Mouse (Mus musculus): ENCODE measurements around the gene Syce2. TPM values are rescaled to one million over a fixed set of nuclear protein-coding genes. Genes with fewer than 3 reads are reported as not detected.

The Syce2 gene
- polyA plus RNA-seq, 1 experiment from 2014 or later: 25.2 TPM

GRCm38 (mm10) chr8:84911854-84912253 is 39.9 kb downstream of the Syce2 start:
- Histone ChIP-seq H3K4me2 (ENCODE audit: low read length) (no peak overlapping the region), H3K4me3 (ENCODE audit: control insufficient read depth in 1 of 2, insufficient read depth in 1 of 2, low read depth in 1 of 2, low read length in 2 of 2) (no peak overlapping the region), H3K9me3 (ENCODE audit: control insufficient read depth, low read length) (peaks cover 5% of the 10 kb centered on the region), H3K9ac (ENCODE audit: low read length) (no peak overlapping the region), H3K4me1 (ENCODE audit: control insufficient read depth in 2 of 2, insufficient read depth in 2 of 2, low read length in 2 of 2) (peaks cover 4 to 11% of the 10 kb centered on the region in 2 experiments; a peak in 2 of 4 replicates), H3K27ac (replicated peaks in 1 of 2; ENCODE audit: control insufficient read depth in 1 of 2, insufficient read depth in 1 of 2, low read depth in 2 of 2, low read length in 2 of 2) (no peak overlapping the region), H3K27me3 (ENCODE audit: control insufficient read depth, insufficient read depth, low read length) (peaks cover 66% of the 10 kb centered on the region), H3K36me3 (ENCODE audit: control insufficient read depth, insufficient read depth, low read length) (no peaks in the 10 kb centered on the region)
- no peak for ATAC-seq (ENCODE audit: insufficient number of reproducible peaks, insufficient read depth, low FRiP score, low read depth)
- 75% methylated on average over 9 of the region's 9 CpGs for WGBS

GRCm38 (mm10) chr8:84912391-84912790 is 40.5 kb downstream of the Syce2 start:
- Histone ChIP-seq H3K4me1 (ENCODE audit: control insufficient read depth in 2 of 2, insufficient read depth in 2 of 2, low read length in 2 of 2) (peaks cover 4 to 11% of the 10 kb centered on the region in 2 experiments; a peak in 2 of 4 replicates), H3K36me3 (ENCODE audit: control insufficient read depth, insufficient read depth, low read length) (no peaks in the 10 kb centered on the region), H3K4me3 (ENCODE audit: control insufficient read depth in 1 of 2, insufficient read depth in 1 of 2, low read depth in 1 of 2, low read length in 2 of 2) (peak overlapping the region; percentile 45 to 49; a peak in 3 of 4 replicates), H3K4me2 (ENCODE audit: low read length) (peak overlapping the region; percentile 87), H3K9ac (ENCODE audit: low read length) (peak overlapping the region; percentile 52), H3K27me3 (ENCODE audit: control insufficient read depth, insufficient read depth, low read length) (peaks cover 67% of the 10 kb centered on the region), H3K9me3 (ENCODE audit: control insufficient read depth, low read length) (peaks cover 5% of the 10 kb centered on the region), H3K27ac (replicated peaks in 1 of 2; ENCODE audit: control insufficient read depth in 1 of 2, insufficient read depth in 1 of 2, low read depth in 2 of 2, low read length in 2 of 2) (no peak overlapping the region)
- ATAC-seq (ENCODE audit: insufficient number of reproducible peaks, insufficient read depth, low FRiP score, low read depth): no peak
- WGBS: 15% methylated on average over 27 of the region's 27 CpGs

GRCm38 (mm10) chr8:84912895-84913501 is 41.1 kb downstream of the Syce2 start:
- Histone ChIP-seq H3K9me3 (ENCODE audit: control insufficient read depth, low read length) (peaks cover 5% of the 10 kb centered on the region), H3K9ac (ENCODE audit: low read length) (peak overlapping the region; percentile 52), H3K4me2 (ENCODE audit: low read length) (peak overlapping the region; percentile 87), H3K27me3 (ENCODE audit: control insufficient read depth, insufficient read depth, low read length) (peaks cover 71% of the 10 kb centered on the region), H3K4me1 (ENCODE audit: control insufficient read depth in 2 of 2, insufficient read depth in 2 of 2, low read length in 2 of 2) (peaks cover 3 to 11% of the 10 kb centered on the region in 2 experiments; a peak in 2 of 4 replicates), H3K4me3 (ENCODE audit: control insufficient read depth in 1 of 2, insufficient read depth in 1 of 2, low read depth in 1 of 2, low read length in 2 of 2) (peak overlapping the region; percentile 45 to 49), H3K27ac (replicated peaks in 1 of 2; ENCODE audit: control insufficient read depth in 1 of 2, insufficient read depth in 1 of 2, low read depth in 2 of 2, low read length in 2 of 2) (no peak overlapping the region), H3K36me3 (ENCODE audit: control insufficient read depth, insufficient read depth, low read length) (no peaks in the 10 kb centered on the region)
- peak; percentile 55; the same call in 1 of the 2 replicates for ATAC-seq (ENCODE audit: insufficient number of reproducible peaks, insufficient read depth, low FRiP score, low read depth)
- WGBS: 2% methylated on average over 55 of the region's 55 CpGs

- Histone ChIP-seq H3K4me3 (ENCODE audit: control insufficient read depth in 1 of 2, insufficient read depth in 1 of 2, low read depth in 1 of 2, low read length in 2 of 2) (peak overlapping the region; percentile 45 to 49), H3K9ac (ENCODE audit: low read length) (peak overlapping the region; percentile 52), H3K27me3 (ENCODE audit: control insufficient read depth, insufficient read depth, low read length) (peaks cover 76% of the 10 kb centered on the region), H3K4me1 (ENCODE audit: control insufficient read depth in 2 of 2, insufficient read depth in 2 of 2, low read length in 2 of 2) (peaks cover 2 to 11% of the 10 kb centered on the region in 2 experiments; a peak in 2 of 4 replicates), H3K4me2 (ENCODE audit: low read length) (peak overlapping the region; percentile 87), H3K36me3 (ENCODE audit: control insufficient read depth, insufficient read depth, low read length) (no peaks in the 10 kb centered on the region), H3K27ac (replicated peaks in 1 of 2; ENCODE audit: control insufficient read depth in 1 of 2, insufficient read depth in 1 of 2, low read depth in 2 of 2, low read length in 2 of 2) (no peak overlapping the region), H3K9me3 (ENCODE audit: control insufficient read depth, low read length) (peaks cover 5% of the 10 kb centered on the region)
- no peak for ATAC-seq (ENCODE audit: insufficient number of reproducible peaks, insufficient read depth, low FRiP score, low read depth)
- WGBS: 11% methylated on average over 9 of the region's 9 CpGs
Observed at GRCm38 (mm10) chr8:84913502-84913900, 41.6 kb downstream of the Syce2 start.

- Histone ChIP-seq H3K4me1 (ENCODE audit: control insufficient read depth in 2 of 2, insufficient read depth in 2 of 2, low read length in 2 of 2) (peaks cover under 1 to 8% of the 10 kb centered on the region in 2 experiments; a peak in 2 of 4 replicates), H3K4me2 (ENCODE audit: low read length) (no peak overlapping the region), H3K9ac (ENCODE audit: low read length) (no peak overlapping the region), H3K4me3 (ENCODE audit: control insufficient read depth in 1 of 2, insufficient read depth in 1 of 2, low read depth in 1 of 2, low read length in 2 of 2) (peak overlapping the region in 1 of 2 experiments; percentile 45; a peak in 1 of 4 replicates), H3K27me3 (ENCODE audit: control insufficient read depth, insufficient read depth, low read length) (peaks cover 80% of the 10 kb centered on the region), H3K27ac (replicated peaks in 1 of 2; ENCODE audit: control insufficient read depth in 1 of 2, insufficient read depth in 1 of 2, low read depth in 2 of 2, low read length in 2 of 2) (no peak overlapping the region), H3K9me3 (ENCODE audit: control insufficient read depth, low read length) (peaks cover 5% of the 10 kb centered on the region), H3K36me3 (ENCODE audit: control insufficient read depth, insufficient read depth, low read length) (no peaks in the 10 kb centered on the region)
- ATAC-seq (ENCODE audit: insufficient number of reproducible peaks, insufficient read depth, low FRiP score, low read depth): no peak
- WGBS: 33% methylated on average over 4 of the region's 4 CpGs
Observed at GRCm38 (mm10) chr8:84913960-84914359, 42.0 kb downstream of the Syce2 start.

- peaks cover 5% of the 10 kb centered on the region for H3K9me3 ChIP-seq (ENCODE audit: control insufficient read depth, low read length)
- no peak overlapping the region for H3K9ac ChIP-seq (ENCODE audit: low read length)
- peaks cover 74% of the 10 kb centered on the region for H3K27me3 ChIP-seq (ENCODE audit: control insufficient read depth, insufficient read depth, low read length)
- H3K4me2 ChIP-seq (ENCODE audit: low read length): no peak overlapping the region
- no peak for ATAC-seq (ENCODE audit: insufficient number of reproducible peaks, insufficient read depth, low FRiP score, low read depth)
- H3K4me1 ChIP-seq (ENCODE audit: control insufficient read depth in 2 of 2, insufficient read depth in 2 of 2, low read length in 2 of 2): peaks cover 0 to 6% of the 10 kb centered on the region in 2 experiments; a peak in 2 of 4 replicates
- 85% methylated on average over 8 of the region's 8 CpGs for WGBS
- no peak overlapping the region for H3K4me3 ChIP-seq (ENCODE audit: control insufficient read depth in 1 of 2, insufficient read depth in 1 of 2, low read depth in 1 of 2, low read length in 2 of 2)
- H3K36me3 ChIP-seq (ENCODE audit: control insufficient read depth, insufficient read depth, low read length): no peaks in the 10 kb centered on the region
- no peak overlapping the region for H3K27ac ChIP-seq (replicated peaks in 1 of 2; ENCODE audit: control insufficient read depth in 1 of 2, insufficient read depth in 1 of 2, low read depth in 2 of 2, low read length in 2 of 2)
Observed at GRCm38 (mm10) chr8:84915269-84915668, 43.4 kb downstream of the Syce2 start.

- peaks cover 0 to 5% of the 10 kb centered on the region in 2 experiments; a peak in 2 of 4 replicates for H3K4me1 ChIP-seq (ENCODE audit: control insufficient read depth in 2 of 2, insufficient read depth in 2 of 2, low read length in 2 of 2)
- H3K4me3 ChIP-seq (ENCODE audit: control insufficient read depth in 1 of 2, insufficient read depth in 1 of 2, low read depth in 1 of 2, low read length in 2 of 2): no peak overlapping the region
- 21% methylated on average over 20 of the region's 20 CpGs for WGBS
- ATAC-seq (ENCODE audit: insufficient number of reproducible peaks, insufficient read depth, low FRiP score, low read depth): no peak
- no peak overlapping the region for H3K4me2 ChIP-seq (ENCODE audit: low read length)
- H3K9me3 ChIP-seq (ENCODE audit: control insufficient read depth, low read length): peaks cover 5% of the 10 kb centered on the region
- no peaks in the 10 kb centered on the region for H3K36me3 ChIP-seq (ENCODE audit: control insufficient read depth, insufficient read depth, low read length)
- H3K27me3 ChIP-seq (ENCODE audit: control insufficient read depth, insufficient read depth, low read length): peaks cover 49% of the 10 kb centered on the region
- H3K9ac ChIP-seq (ENCODE audit: low read length): no peak overlapping the region
- no peak overlapping the region for H3K27ac ChIP-seq (replicated peaks in 1 of 2; ENCODE audit: control insufficient read depth in 1 of 2, insufficient read depth in 1 of 2, low read depth in 2 of 2, low read length in 2 of 2)
Observed at GRCm38 (mm10) chr8:84917781-84918180, 45.9 kb downstream of the Syce2 start.
